Mouse (Mus musculus): ENCODE measurements at regions not wholly inside any gene's neighbourhood (a gene's known extent, or its start where the extent isn't known, plus 50 kb on each side); places are given as distances from the start of the nearest gene placed in this dataset.

DNA sequence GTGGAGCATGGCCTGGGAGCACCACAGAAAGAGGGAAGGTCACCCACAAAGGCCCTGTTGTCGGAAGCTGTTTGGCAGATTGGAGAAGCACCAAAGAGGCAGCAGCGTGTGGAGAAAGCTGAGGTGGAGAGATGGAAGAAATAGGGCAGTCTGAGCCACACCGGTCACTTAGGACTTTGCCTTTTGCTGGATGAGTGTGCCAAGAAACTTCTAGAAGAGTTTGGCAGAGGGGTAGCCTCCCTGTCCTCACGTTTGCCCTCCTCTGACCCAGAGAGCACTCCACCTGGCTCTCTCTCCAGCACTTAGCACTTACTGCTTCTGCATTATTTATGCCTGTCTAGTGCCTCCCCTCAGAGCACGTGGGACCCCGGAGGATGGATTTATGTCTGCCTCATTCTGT lies 485.3 kb upstream of the Kcnab2 start:
- no peak for ATAC-seq (ENCODE audit: low FRiP score, low read depth)
- H3K27ac ChIP-seq (replicated peaks; ENCODE audit: low read depth, low read length) = no peak overlapping the region
- no peaks in the 10 kb centered on the region for H3K4me1 ChIP-seq (ENCODE audit: control insufficient read depth, insufficient read depth, low read length)
- H3K9me3 ChIP-seq (ENCODE audit: control insufficient read depth, low read length) = no peaks in the 10 kb centered on the region
- no peak overlapping the region for H3K4me3 ChIP-seq (replicated peaks; ENCODE audit: low read length)
- H3K4me2 ChIP-seq (replicated peaks; ENCODE audit: low read depth, low read length, severe bottlenecking) = no peak overlapping the region
- no peak overlapping the region for H3K9ac ChIP-seq (ENCODE audit: low read depth, low read length, severe bottlenecking)
- H3K36me3 ChIP-seq (ENCODE audit: control insufficient read depth, insufficient read depth, low read length) = no peaks in the 10 kb centered on the region
- DNase-seq (ENCODE audit: low spot score) = no peak
- TF ChIP-seq POLR2A (IDR thresholded peaks at IDR 0.05; ENCODE audit: borderline replicate concordance, extremely low read depth, insufficient read depth, insufficient read length) = no peak
- H3K27me3 ChIP-seq (ENCODE audit: control insufficient read depth, insufficient read depth, low read length) = no peaks in the 10 kb centered on the region
- 70% methylated on average over 6 of the region's 6 CpGs for WGBS

DNA sequence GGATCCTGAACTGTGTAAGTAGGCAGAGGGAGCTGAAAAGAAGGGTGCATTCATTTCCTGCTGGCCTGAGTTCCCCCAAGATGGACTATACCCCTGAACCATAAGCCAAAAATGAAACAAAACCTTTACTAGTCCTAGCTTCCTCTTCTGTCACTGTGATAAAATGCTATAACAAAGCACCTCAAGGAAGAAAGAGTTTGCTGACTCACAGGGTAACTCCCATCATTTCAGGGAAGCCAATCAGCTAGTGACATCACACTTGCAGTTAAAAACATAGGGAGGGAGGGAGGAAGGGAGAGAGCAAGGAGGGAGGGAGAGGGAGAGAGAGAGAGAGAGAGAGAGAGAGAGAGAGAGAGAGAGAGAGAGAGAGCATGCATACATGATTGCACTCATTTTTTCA lies 484.5 kb upstream of the Kcnab2 start:
- Histone ChIP-seq H3K27me3 (ENCODE audit: control insufficient read depth, insufficient read depth, low read length) (no peaks in the 10 kb centered on the region), H3K36me3 (ENCODE audit: control insufficient read depth, insufficient read depth, low read length) (no peaks in the 10 kb centered on the region), H3K4me3 (replicated peaks; ENCODE audit: low read length) (no peak overlapping the region), H3K4me2 (replicated peaks; ENCODE audit: low read depth, low read length, severe bottlenecking) (no peak overlapping the region), H3K9me3 (ENCODE audit: control insufficient read depth, low read length) (no peaks in the 10 kb centered on the region), H3K4me1 (ENCODE audit: control insufficient read depth, insufficient read depth, low read length) (no peaks in the 10 kb centered on the region), H3K9ac (ENCODE audit: low read depth, low read length, severe bottlenecking) (no peak overlapping the region), H3K27ac (replicated peaks; ENCODE audit: low read depth, low read length) (no peak overlapping the region)
- DNase-seq (ENCODE audit: low spot score) (no peak), ATAC-seq (ENCODE audit: low FRiP score, low read depth) (no peak)
- TF ChIP-seq POLR2A (IDR thresholded peaks at IDR 0.05; ENCODE audit: borderline replicate concordance, extremely low read depth, insufficient read depth, insufficient read length) = no peak

DNA sequence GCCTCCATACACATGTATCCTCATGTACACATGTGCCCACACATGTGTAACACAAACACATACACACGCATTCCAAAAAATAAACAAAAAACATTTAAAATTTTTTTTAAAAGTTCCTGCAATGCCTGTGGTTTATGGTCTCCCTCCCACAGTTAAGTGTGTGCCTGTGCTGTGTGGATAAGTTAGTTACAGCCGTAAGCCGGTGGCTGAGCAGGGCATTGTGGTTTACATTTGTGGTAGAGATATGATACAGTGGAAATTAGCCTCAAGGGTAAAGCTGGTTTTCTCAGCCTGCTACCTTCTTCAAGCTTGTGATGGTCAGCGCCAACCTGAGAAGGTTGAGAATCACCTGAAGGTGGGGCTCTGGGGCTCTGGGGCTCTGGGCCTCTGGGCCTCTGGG lies 484.0 kb upstream of the Kcnab2 start:
- H3K9me3 ChIP-seq (ENCODE audit: control insufficient read depth, low read length) = no peaks in the 10 kb centered on the region
- H3K4me1 ChIP-seq (ENCODE audit: control insufficient read depth, insufficient read depth, low read length) = no peaks in the 10 kb centered on the region
- no peak overlapping the region for H3K4me2 ChIP-seq (replicated peaks; ENCODE audit: low read depth, low read length, severe bottlenecking)
- no peak overlapping the region for H3K9ac ChIP-seq (ENCODE audit: low read depth, low read length, severe bottlenecking)
- ATAC-seq (ENCODE audit: low FRiP score, low read depth) (no peak), DNase-seq (ENCODE audit: low spot score) (no peak)
- TF ChIP-seq POLR2A (IDR thresholded peaks at IDR 0.05; ENCODE audit: borderline replicate concordance, extremely low read depth, insufficient read depth, insufficient read length) = no peak
- no peaks in the 10 kb centered on the region for H3K27me3 ChIP-seq (ENCODE audit: control insufficient read depth, insufficient read depth, low read length)
- WGBS = 81% methylated on average over 4 of the region's 4 CpGs
- H3K4me3 ChIP-seq (replicated peaks; ENCODE audit: low read length) = no peak overlapping the region
- no peak overlapping the region for H3K27ac ChIP-seq (replicated peaks; ENCODE audit: low read depth, low read length)
- H3K36me3 ChIP-seq (ENCODE audit: control insufficient read depth, insufficient read depth, low read length) = no peaks in the 10 kb centered on the region

DNA sequence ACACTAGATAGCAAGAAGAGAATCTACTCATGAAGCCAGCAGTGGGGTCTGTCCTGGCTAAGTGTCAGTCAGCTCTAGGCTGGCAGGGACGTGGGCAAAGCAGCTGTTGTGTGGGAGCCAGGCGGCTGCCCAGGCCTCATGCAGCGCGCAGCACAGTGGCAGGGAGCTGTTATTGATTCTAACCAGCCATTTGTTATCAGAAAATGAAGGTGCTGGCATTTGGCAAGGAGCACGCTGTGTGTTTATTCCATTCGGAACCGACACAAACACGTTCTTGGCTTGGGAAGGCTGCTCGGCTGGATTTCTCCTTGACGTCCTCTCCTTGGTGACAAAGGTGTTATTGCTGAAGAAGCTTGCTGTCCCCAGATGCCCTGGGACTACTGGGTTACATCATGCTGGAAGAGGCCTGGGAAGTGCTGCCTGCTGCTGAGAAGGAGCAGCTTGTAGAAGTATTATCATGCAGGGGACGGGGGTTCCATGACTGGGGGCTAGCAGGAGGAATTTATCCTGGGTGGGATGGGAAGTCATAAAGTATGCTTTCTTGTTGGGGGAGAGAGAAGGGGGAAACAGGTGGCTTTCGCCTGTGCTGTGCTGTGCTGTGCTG lies 482.1 kb upstream of the Kcnab2 start:
- H3K4me1 ChIP-seq (ENCODE audit: control insufficient read depth, insufficient read depth, low read length) = no peaks in the 10 kb centered on the region
- no peaks in the 10 kb centered on the region for H3K36me3 ChIP-seq (ENCODE audit: control insufficient read depth, insufficient read depth, low read length)
- no peaks in the 10 kb centered on the region for H3K9me3 ChIP-seq (ENCODE audit: control insufficient read depth, low read length)
- H3K9ac ChIP-seq (ENCODE audit: low read depth, low read length, severe bottlenecking) = no peak overlapping the region
- 67% methylated on average over 12 of the region's 12 CpGs for WGBS
- no peak overlapping the region for H3K4me3 ChIP-seq (replicated peaks; ENCODE audit: low read length)
- H3K27ac ChIP-seq (replicated peaks; ENCODE audit: low read depth, low read length) = no peak overlapping the region
- no peaks in the 10 kb centered on the region for H3K27me3 ChIP-seq (ENCODE audit: control insufficient read depth, insufficient read depth, low read length)
- H3K4me2 ChIP-seq (replicated peaks; ENCODE audit: low read depth, low read length, severe bottlenecking) = no peak overlapping the region
- no peak for TF ChIP-seq POLR2A (IDR thresholded peaks at IDR 0.05; ENCODE audit: borderline replicate concordance, extremely low read depth, insufficient read depth, insufficient read length)
- DNase-seq (ENCODE audit: low spot score) (no peak), ATAC-seq (ENCODE audit: low FRiP score, low read depth) (no peak)

DNA sequence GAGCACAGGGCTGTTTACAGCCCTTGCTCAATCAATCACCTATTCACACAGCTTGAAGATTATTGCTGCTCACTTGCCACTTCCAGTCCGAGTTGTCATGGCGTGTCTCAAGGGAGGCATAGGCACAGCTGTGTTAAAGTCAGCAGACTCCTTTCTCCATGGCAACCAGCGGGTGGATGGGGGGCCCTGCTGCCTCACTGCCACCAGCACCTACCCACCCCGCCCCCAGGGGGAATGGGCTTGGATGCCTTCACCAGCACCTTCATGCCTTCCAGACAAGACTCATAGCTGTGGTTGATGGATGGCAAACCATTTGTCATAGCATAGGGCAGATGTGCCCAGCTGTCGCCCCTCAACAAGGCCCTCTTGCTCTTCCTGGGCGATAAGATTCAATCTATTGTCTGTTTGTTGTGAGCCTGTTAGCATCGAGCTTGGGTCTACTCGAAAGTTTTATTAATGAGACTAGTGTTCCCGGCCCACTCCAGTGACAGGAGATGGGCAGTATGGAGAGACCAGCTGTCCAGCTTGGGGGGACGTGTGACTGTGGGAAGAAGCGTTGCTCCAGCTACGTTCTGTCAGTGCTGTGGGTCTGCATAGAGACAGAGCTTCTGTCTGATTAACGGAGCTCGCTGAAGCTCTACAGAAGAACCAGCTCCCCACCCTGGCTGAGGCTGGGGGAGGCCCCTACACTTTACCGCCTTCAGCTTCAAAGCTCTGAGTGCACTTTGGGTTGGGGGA lies 475.7 kb upstream of the Kcnab2 start:
- H3K4me2 ChIP-seq (replicated peaks; ENCODE audit: low read depth, low read length, severe bottlenecking) = no peak overlapping the region
- no peaks in the 10 kb centered on the region for H3K9me3 ChIP-seq (ENCODE audit: control insufficient read depth, low read length)
- 44% methylated on average over 15 of the region's 15 CpGs for WGBS
- H3K27me3 ChIP-seq (ENCODE audit: control insufficient read depth, insufficient read depth, low read length) = no peaks in the 10 kb centered on the region
- no peak for TF ChIP-seq POLR2A (IDR thresholded peaks at IDR 0.05; ENCODE audit: borderline replicate concordance, extremely low read depth, insufficient read depth, insufficient read length)
- no peak overlapping the region for H3K9ac ChIP-seq (ENCODE audit: low read depth, low read length, severe bottlenecking)
- no peak overlapping the region for H3K27ac ChIP-seq (replicated peaks; ENCODE audit: low read depth, low read length)
- 0 out of 2 replicates have a peak, but pooled peaks have one; percentile 44 for ATAC-seq (ENCODE audit: low FRiP score, low read depth)
- H3K4me1 ChIP-seq (ENCODE audit: control insufficient read depth, insufficient read depth, low read length) = no peaks in the 10 kb centered on the region; the same call in 1 of the 2 replicates
- no peak for DNase-seq (ENCODE audit: low spot score)
- H3K36me3 ChIP-seq (ENCODE audit: control insufficient read depth, insufficient read depth, low read length) = no peaks in the 10 kb centered on the region
- H3K4me3 ChIP-seq (replicated peaks; ENCODE audit: low read length) = no peak overlapping the region
